Mouse (Mus musculus) forebrain, embryonic 14.5 days (tissue): Measurements from ENCODE around the gene Scimp. TPM values are rescaled to one million over a fixed set of nuclear protein-coding genes. Genes with fewer than 3 reads are reported as not detected.

Experiments
- ATAC-seq: fragments of 200-750 bp; cut with Nextera tagmentation; 2 replicates; pipeline ENCODE4 v1.8.0; 2017; ENCODE audit warnings: mild to moderate bottlenecking, moderate library complexity
- DNase-seq: peaks from one replicate; pipeline ENCODE4 v3.0.0-alpha.2; 2015; ENCODE audit warnings: low spot score
- H3K27ac ChIP-seq: fragments of 300-500 bp; sonication (generic); 2 replicates; pipeline ENCODE4 v1.5.1; 2014; ENCODE audit warnings: low read depth, mild to moderate bottlenecking, control low read depth, low read length, moderate library complexity
- H3K27me3 ChIP-seq: fragments of 300-500 bp; sonication (generic); replicated peaks from 2 replicates; pipeline ENCODE4 v1.6.1; 2014; ENCODE audit warnings: low read length, control low read depth, mixed read lengths; ENCODE audit not compliant: control insufficient read depth, insufficient read depth
- H3K36me3 ChIP-seq: fragments of 300-500 bp; sonication (generic); 2 replicates; pipeline ENCODE4 v1.6.1; 2014; ENCODE audit warnings: low read length, control low read depth; ENCODE audit not compliant: control insufficient read depth, insufficient read depth
- H3K4me1 ChIP-seq: fragments of 300-500 bp; sonication (generic); 2 replicates; pipeline ENCODE4 v1.6.1; 2014; ENCODE audit warnings: antibody characterized with exemption, low read length, control low read depth; ENCODE audit not compliant: control insufficient read depth, insufficient read depth
- H3K4me2 ChIP-seq: fragments of 300-500 bp; sonication (generic); 2 replicates; pipeline ENCODE4 v1.6.1; 2014; ENCODE audit warnings: mild to moderate bottlenecking, control low read depth, low read length
- H3K4me3 ChIP-seq: fragments of 300-500 bp; sonication (generic); 2 replicates; pipeline ENCODE4 v1.5.1; 2014; ENCODE audit warnings: low read depth, low read length, control low read depth
- H3K9ac ChIP-seq: fragments of 300-500 bp; sonication (generic); 2 replicates; pipeline ENCODE4 v1.6.1; 2014; ENCODE audit warnings: mild to moderate bottlenecking, low read length, control low read depth, moderate library complexity
- H3K9me3 ChIP-seq: fragments of 300-500 bp; sonication (generic); replicated peaks from 2 replicates; pipeline ENCODE4 v1.6.1; 2016; ENCODE audit warnings: low read length, control low read depth, mixed read lengths; ENCODE audit not compliant: control insufficient read depth
- WGBS: fragments of 180-500 bp; shearing (Covaris S2); extraction: QIAGEN DNeasy Blood & Tissue Kit; methylation state at CpG from one replicate; pipeline ENCODE4 v1.1.7; 2014; 5-methylcytosine and 5-hydroxymethylcytosine counted together
- polyA plus RNA-seq: library from polyadenylated mRNA; unstranded; fragments of >200 nt; fragmentation: Nextera tagmentation; extraction: Ambion mirVana; gene quantifications from 2 replicates; pipeline ENCODE4 v1.2.1, GENCODE M21; 2014

Gene Scimp
- polyA plus RNA-seq, result not detected in 2 replicates

DNA sequence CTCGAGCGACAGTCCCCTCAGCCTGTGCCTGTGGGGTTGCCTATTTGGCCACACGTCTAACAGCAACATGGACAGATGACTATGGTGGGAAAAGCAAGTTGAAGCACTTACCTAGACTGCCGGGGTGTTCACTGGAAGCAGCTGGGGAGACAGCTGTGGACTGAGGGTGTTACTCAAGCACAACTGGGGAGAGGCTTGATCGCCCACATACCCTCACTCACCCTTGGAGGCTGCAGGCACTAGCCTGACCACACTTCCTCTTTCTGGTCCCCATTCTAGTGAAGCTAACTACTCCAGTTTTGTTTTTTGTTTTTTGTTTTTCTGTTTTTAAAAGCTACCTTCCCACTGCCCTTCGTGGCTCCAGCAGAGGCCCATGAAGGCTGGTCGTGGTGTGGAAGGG lies at the start of gene Scimp:
Gene Scimp, minus strand, starts transcription at position 222 of the 400 bp plus-strand sequence.
- no peaks in the 10 kb centered on the region for H3K36me3 ChIP-seq
- no peak within 1 kb of the TSS for H3K27ac ChIP-seq
- WGBS, result 85% methylated on average over 7 of the region's 7 CpGs
- DNase-seq (no peak), ATAC-seq (no peak)
- no peaks in the 10 kb centered on the region for H3K4me1 ChIP-seq
- no peak within 1 kb of the TSS for H3K9ac ChIP-seq
- H3K27me3 ChIP-seq, result no peaks in the 10 kb centered on the region
- H3K4me3 ChIP-seq, result no peak within 1 kb of the TSS
- no peak within 1 kb of the TSS for H3K4me2 ChIP-seq
- H3K9me3 ChIP-seq, result no peaks in the 10 kb centered on the region

- Histone ChIP-seq H3K27me3 (no peaks in the 10 kb centered on the region), H3K9ac (no peak overlapping the region), H3K4me1 (no peaks in the 10 kb centered on the region), H3K36me3 (no peaks in the 10 kb centered on the region), H3K4me3 (no peak overlapping the region), H3K27ac (no peak overlapping the region), H3K9me3 (no peaks in the 10 kb centered on the region), H3K4me2 (no peak overlapping the region)
- DNase-seq (no peak), ATAC-seq (no peak)
- WGBS, result 83% methylated on average over 1 of the region's 1 CpGs
Observed at GRCm38 (mm10) chr11:70860371-70860770, 48.0 kb upstream of the Scimp start.

- H3K9ac ChIP-seq, result no peak overlapping the region
- H3K4me1 ChIP-seq, result peaks cover 13% of the 10 kb centered on the region; the same call in 1 of the 2 replicates
- ATAC-seq (no peak), DNase-seq (no peak)
- H3K27ac ChIP-seq, result no peak overlapping the region
- peak overlapping the region; percentile 65 for H3K4me2 ChIP-seq
- H3K27me3 ChIP-seq, result no peaks in the 10 kb centered on the region
- WGBS, result 42% methylated on average over 2 of the region's 2 CpGs
- peak overlapping the region; percentile 99 for H3K4me3 ChIP-seq
- no peaks in the 10 kb centered on the region for H3K9me3 ChIP-seq
- H3K36me3 ChIP-seq, result no peaks in the 10 kb centered on the region
Observed at GRCm38 (mm10) chr11:70846029-70846428, 33.6 kb upstream of the Scimp start.

GRCm38 (mm10) chr11:70845457-70845978 lies 33.1 kb upstream of the Scimp start:
- peaks cover 13% of the 10 kb centered on the region; the same call in 1 of the 2 replicates for H3K4me1 ChIP-seq
- H3K27ac ChIP-seq, result no peak overlapping the region
- peak overlapping the region; percentile 94 for H3K9ac ChIP-seq
- no peaks in the 10 kb centered on the region for H3K27me3 ChIP-seq
- peak overlapping the region; percentile 65 for H3K4me2 ChIP-seq
- WGBS, result 6% methylated on average over 19 of the region's 19 CpGs
- no peak for ATAC-seq
- peak overlapping the region; percentile 99 for H3K4me3 ChIP-seq
- no peak for DNase-seq
- no peaks in the 10 kb centered on the region for H3K9me3 ChIP-seq
- no peaks in the 10 kb centered on the region for H3K36me3 ChIP-seq

DNA sequence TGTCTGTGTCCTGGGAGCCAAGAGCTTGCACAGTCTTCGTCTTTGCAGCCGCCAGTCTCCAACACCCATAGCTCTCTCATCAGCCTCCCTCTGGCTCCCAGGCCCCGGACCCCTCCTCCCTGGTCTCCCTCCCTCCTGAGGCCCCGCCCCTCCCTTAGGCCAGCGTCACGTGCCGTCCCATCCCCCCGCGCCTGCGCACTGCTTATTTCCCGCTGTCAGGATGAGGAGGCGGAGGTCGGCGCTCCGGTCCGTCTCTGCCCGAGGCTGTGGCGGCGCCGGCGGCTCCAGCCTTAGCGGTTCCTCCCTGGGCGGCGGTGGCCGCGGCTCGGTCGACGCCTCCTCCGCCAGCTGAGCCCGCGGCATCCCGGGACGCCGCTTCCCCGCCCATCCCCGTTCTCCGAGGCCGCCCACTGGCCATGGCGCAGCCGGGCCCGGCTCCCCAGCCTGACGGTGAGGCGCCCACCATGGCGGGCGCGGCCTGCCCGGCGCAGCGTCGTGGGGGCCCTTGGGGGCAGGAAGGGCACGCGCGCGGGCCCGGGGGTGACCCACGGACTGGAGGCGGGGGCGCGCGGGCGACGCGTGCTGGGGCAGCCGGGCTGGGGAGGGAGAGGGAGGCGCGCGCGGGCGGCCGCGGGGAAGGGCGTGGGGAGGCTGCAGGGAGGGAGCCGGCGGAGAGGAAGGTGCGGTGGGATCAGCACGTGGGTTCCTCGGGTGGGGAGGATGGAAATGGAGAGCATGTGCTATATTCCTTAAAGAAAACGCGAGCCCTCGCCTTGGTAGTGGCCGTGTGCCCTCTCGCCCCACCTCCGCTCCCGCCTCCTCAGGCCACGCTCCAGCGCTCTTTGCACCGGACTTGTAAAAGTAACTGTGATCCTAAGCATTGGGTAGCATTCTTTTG lies 32.4 kb upstream of the Scimp start, which contains the start of gene Rabep1:
Gene Rabep1, plus strand, starts transcription at position 220 of the 898 bp plus-strand sequence.
- Histone ChIP-seq H3K27ac (peak within 1 kb of the TSS; percentile 81), H3K9me3 (no peaks in the 10 kb centered on the region), H3K27me3 (no peaks in the 10 kb centered on the region), H3K36me3 (no peaks in the 10 kb centered on the region), H3K4me3 (peak within 1 kb of the TSS; percentile 99), H3K4me1 (peaks cover 13% of the 10 kb centered on the region; the same call in 1 of the 2 replicates), H3K4me2 (peak within 1 kb of the TSS; percentile 65), H3K9ac (peak within 1 kb of the TSS; percentile 94)
- DNase-seq (peak; percentile 97), ATAC-seq (peak; percentile 97)
- under 1% methylated on average over 71 of the region's 88 CpGs for WGBS

GRCm38 (mm10) chr11:70843701-70844551 lies 31.5 kb upstream of the Scimp start:
- H3K9me3 ChIP-seq, result no peaks in the 10 kb centered on the region
- 23% methylated on average over 12 of the region's 12 CpGs for WGBS
- no peak; the same call in 1 of the 2 replicates for ATAC-seq
- DNase-seq, result peak; percentile 2
- H3K27ac ChIP-seq, result no peak overlapping the region
- peak overlapping the region; percentile 94; the same call in 1 of the 2 replicates for H3K9ac ChIP-seq
- peak overlapping the region; percentile 99 for H3K4me3 ChIP-seq
- H3K4me2 ChIP-seq, result peak overlapping the region; percentile 65
- no peaks in the 10 kb centered on the region for H3K36me3 ChIP-seq
- peaks cover 13% of the 10 kb centered on the region; the same call in 1 of the 2 replicates for H3K4me1 ChIP-seq
- H3K27me3 ChIP-seq, result no peaks in the 10 kb centered on the region

DNA sequence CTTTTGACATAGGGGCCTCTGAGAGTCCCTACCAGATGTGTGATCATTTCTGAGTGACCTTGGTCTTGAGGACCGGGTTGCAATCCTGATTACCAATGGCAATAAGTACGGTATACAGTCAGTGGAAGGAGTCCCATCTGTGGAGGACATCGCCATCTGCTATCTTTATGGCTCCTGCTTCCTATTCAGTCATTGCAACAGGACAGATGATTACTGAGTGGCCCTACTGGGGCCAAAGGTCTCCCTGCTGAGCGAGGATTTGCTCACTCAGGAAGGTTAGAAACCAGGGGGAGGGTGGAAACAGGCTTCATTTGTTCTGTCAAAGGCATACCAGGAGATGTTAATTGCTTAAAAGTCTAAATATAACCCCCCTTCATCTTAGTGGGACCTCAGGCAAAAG lies 30.6 kb upstream of the Scimp start:
- Histone ChIP-seq H3K27ac (no peak overlapping the region), H3K9me3 (no peaks in the 10 kb centered on the region), H3K9ac (no peak overlapping the region), H3K4me3 (no peak overlapping the region), H3K4me1 (peaks cover 13% of the 10 kb centered on the region; the same call in 1 of the 2 replicates), H3K27me3 (no peaks in the 10 kb centered on the region), H3K4me2 (no peak overlapping the region), H3K36me3 (no peaks in the 10 kb centered on the region)
- WGBS, result 70% methylated on average over 4 of the region's 4 CpGs
- ATAC-seq, result no peak
- DNase-seq, result no peak

DNA sequence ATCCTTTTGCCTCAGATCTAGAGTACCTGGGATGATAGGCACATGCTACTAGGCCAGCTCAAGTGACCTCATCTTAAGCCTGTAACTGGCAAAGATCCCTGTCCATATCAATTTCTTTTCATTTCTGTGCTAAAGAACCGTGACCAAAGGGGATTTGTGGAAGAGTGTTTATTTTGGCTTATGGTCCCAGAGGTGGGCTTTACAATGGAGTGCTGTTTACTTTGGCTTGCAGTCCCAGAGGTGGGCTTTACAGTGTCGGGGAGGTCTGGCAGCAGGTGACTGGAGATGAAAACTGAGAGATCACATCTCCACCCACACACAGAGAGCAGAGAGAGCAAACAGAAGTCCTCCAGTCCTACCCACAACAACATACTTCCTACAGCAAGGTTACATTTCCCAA lies 26.2 kb upstream of the Scimp start:
- ATAC-seq (no peak), DNase-seq (no peak)
- WGBS, result 70% methylated on average over 2 of the region's 2 CpGs

More for the DNA sequence above, 26.2 kb upstream of the Scimp start:
- Histone ChIP-seq H3K27ac (no peak overlapping the region), H3K27me3 (no peaks in the 10 kb centered on the region), H3K4me3 (no peak overlapping the region), H3K4me1 (no peaks in the 10 kb centered on the region), H3K36me3 (no peaks in the 10 kb centered on the region), H3K9ac (no peak overlapping the region), H3K4me2 (no peak overlapping the region), H3K9me3 (no peaks in the 10 kb centered on the region)
